Mouse (Mus musculus): ENCODE data around the gene Apoc1.
A peak's percentile ranks its signal among the peaks of the same experiment; 100 is the strongest.

- TF ChIP-seq USF1 (IDR thresholded peaks at IDR 0.05; ENCODE audit: low read depth, low read length) (no peak), E2F4 (IDR thresholded peaks at IDR 0.05; ENCODE audit: insufficient replicate concordance, low read depth, low read length) (no peak), CTCF (conservative IDR thresholded peaks at IDR 0.05 in 1 of 2, IDR thresholded peaks at IDR 0.05 in 1 of 2; ENCODE audit: low read depth in 2 of 2, low read length in 2 of 2) (no peak), ELF1 (IDR thresholded peaks at IDR 0.05; ENCODE audit: low read depth, low read length) (no peak), ZC3H11A (IDR thresholded peaks at IDR 0.05; ENCODE audit: low read depth, low read length) (no peak), EP300 (IDR thresholded peaks at IDR 0.05; ENCODE audit: low read length) (0 out of 2 replicates have a peak, but pooled peaks have one; percentile 22), SMC3 (IDR thresholded peaks at IDR 0.05; ENCODE audit: low read depth, low read length) (no peak), POLR2AphosphoS2 (IDR thresholded peaks at IDR 0.05; ENCODE audit: low read depth, low read length) (no peak), POLR2A (IDR thresholded peaks at IDR 0.05; ENCODE audit: low read depth, low read length) (no peak), USF2 (conservative IDR thresholded peaks at IDR 0.05; ENCODE audit: low read depth, low read length) (no peak), MYC (IDR thresholded peaks at IDR 0.05; ENCODE audit: low read depth, low read length) (no peak), TBP (conservative IDR thresholded peaks at IDR 0.05; ENCODE audit: low read depth, low read length) (no peak), ETS1 (conservative IDR thresholded peaks at IDR 0.05; ENCODE audit: low read depth, low read length) (no peak)
Measured at GRCm38 (mm10) chr7:19683771-19684201, 8.7 kb downstream of the Apoc1 start.

Data from CH12.LX (cell line).